Mouse (Mus musculus) myocyte (in vitro differentiated cells): ENCODE measurements around the gene Nccrp1. TPM values are rescaled to one million over a fixed set of nuclear protein-coding genes. Genes with fewer than 3 reads are reported as not detected.
"Not testable (repeated sequence)": the region's sequence is repeated elsewhere in the genome, so short reads cannot be mapped to it uniquely, and the experiment has no call there.

Source experiments
- H3K27me3 ChIP-seq: one replicate; pipeline ENCODE4 v1.6.1; 2011; ENCODE audit not compliant: control insufficient read depth, insufficient read depth, insufficient read length
- H3K36me3 ChIP-seq: one replicate; pipeline ENCODE4 v1.6.1; 2011; ENCODE audit not compliant: control insufficient read depth, insufficient read depth
- H3K4me2 ChIP-seq: one replicate; pipeline ENCODE4 v1.6.1; 2011; ENCODE audit warnings: low read depth, control low read depth
- H3K4me3 ChIP-seq: one replicate; pipeline ENCODE4 v1.5.1; 2011; ENCODE audit warnings: mild to moderate bottlenecking, control low read depth, moderate library complexity
- H3K79me2 ChIP-seq: one replicate; pipeline ENCODE4 v1.6.1; 2011; ENCODE audit not compliant: control insufficient read depth, insufficient read depth
- H3ac ChIP-seq: one replicate; pipeline ENCODE4 v1.6.1; 2011; ENCODE audit not compliant: control insufficient read depth, insufficient read length
- CEBPB ChIP-seq: IDR thresholded peaks from 2 replicates; pipeline ENCODE4 v1.6.1; 2011; ENCODE audit warnings: mild to moderate bottlenecking, moderate library complexity; ENCODE audit not compliant: poor library complexity, insufficient read depth, severe bottlenecking
- E2F4 ChIP-seq: IDR thresholded peaks from one replicate; pipeline ENCODE4 v1.6.1; 2011; ENCODE audit warnings: mild to moderate bottlenecking, control low read depth, moderate library complexity; ENCODE audit not compliant: insufficient read depth
- MAX ChIP-seq: IDR thresholded peaks from one replicate; pipeline ENCODE4 v1.6.1; 2011; ENCODE audit warnings: low read depth, mild to moderate bottlenecking, control low read depth
- MYOD1 ChIP-seq, 3 experiments: IDR thresholded peaks; one replicate each; pipeline ENCODE4 v1.6.1; 2011; ENCODE audit warnings: control low read depth in 2 of 3, low read depth in 2 of 3, mild to moderate bottlenecking in 2 of 3, moderate library complexity in 1 of 3; ENCODE audit not compliant: insufficient read length in 2 of 3, control insufficient read depth in 1 of 3
- MYOG ChIP-seq, 3 experiments: IDR thresholded peaks; one replicate each; pipeline ENCODE4 v1.6.1; 2011; ENCODE audit warnings: control low read depth in 2 of 3, low read depth in 2 of 3, mild to moderate bottlenecking in 2 of 3; ENCODE audit not compliant: insufficient read length in 2 of 3, control insufficient read depth in 1 of 3, insufficient read depth in 1 of 3
- POLR2A ChIP-seq: IDR thresholded peaks from one replicate; pipeline ENCODE4 v1.6.1; 2011; ENCODE audit warnings: low read depth, mild to moderate bottlenecking, control low read depth, moderate library complexity; ENCODE audit not compliant: insufficient read length
- POLR2AphosphoS2 ChIP-seq: IDR thresholded peaks from one replicate; pipeline ENCODE4 v1.6.1; 2011; ENCODE audit warnings: low read depth, control low read depth; ENCODE audit not compliant: insufficient read length
- REST ChIP-seq: IDR thresholded peaks from one replicate; pipeline ENCODE4 v1.6.1; 2011; ENCODE audit warnings: mild to moderate bottlenecking, control low read depth, moderate library complexity; ENCODE audit not compliant: insufficient read depth, insufficient read length
- SRF ChIP-seq: IDR thresholded peaks from one replicate; pipeline ENCODE4 v1.6.1; 2011; ENCODE audit warnings: low read depth; ENCODE audit not compliant: control insufficient read depth, insufficient read length
- TCF12 ChIP-seq: IDR thresholded peaks from one replicate; pipeline ENCODE4 v1.6.1; 2011; ENCODE audit warnings: mild to moderate bottlenecking, control low read depth; ENCODE audit not compliant: poor library complexity, insufficient read depth, severe bottlenecking
- TCF3 ChIP-seq: IDR thresholded peaks from one replicate; pipeline ENCODE4 v1.6.1; 2011; ENCODE audit warnings: low read depth, control low read depth; ENCODE audit not compliant: insufficient read length
- USF1 ChIP-seq: IDR thresholded peaks from one replicate; pipeline ENCODE4 v1.6.1; 2011; ENCODE audit warnings: low read depth, mild to moderate bottlenecking, control low read depth, moderate library complexity
- polyA plus RNA-seq: library from polyadenylated mRNA; unstranded; fragments of >200 nt; fragmentation: generic; extraction: Trizol; gene quantifications from one replicate; pipeline ENCODE4 v1.2.1, GENCODE M21; 2012; ENCODE audit warnings: missing spikeins

The Nccrp1 gene
- polyA plus RNA-seq, 1 experiment, result 0.07 TPM

- Histone ChIP-seq H3K4me3 (no peak overlapping the region), H3K4me2 (no peak overlapping the region), H3K36me3 (no peaks in the 10 kb centered on the region), H3K27me3 (peaks cover 38% of the 10 kb centered on the region), H3K79me2 (no peaks in the 10 kb centered on the region), H3ac (no peak overlapping the region)
- TF ChIP-seq CEBPB (no peak), POLR2AphosphoS2 (no peak), REST (no peak), TCF3 (no peak)
Measured at GRCm38 (mm10) chr7:28545891-28546210, 1.2 kb downstream of the Nccrp1 start.

- Histone ChIP-seq H3K79me2 (no peaks in the 10 kb centered on the region), H3K27me3 (peaks cover 38% of the 10 kb centered on the region), H3K4me3 (no peak overlapping the region), H3K36me3 (no peaks in the 10 kb centered on the region), H3ac (no peak overlapping the region), H3K4me2 (no peak overlapping the region)
- TF ChIP-seq TCF3 (no peak), MYOD1 (IDR thresholded peaks at IDR 0.05; ENCODE audit: control insufficient read depth in 1 of 3, insufficient read length in 2 of 3, low read depth in 2 of 3) (no peak), TCF12 (no peak), MAX (no peak), REST (no peak), MYOG (IDR thresholded peaks at IDR 0.05; ENCODE audit: control insufficient read depth in 1 of 3, insufficient read depth in 1 of 3, insufficient read length in 2 of 3, low read depth in 2 of 3) (no peak), E2F4 (no peak), POLR2A (no peak), CEBPB (no peak), USF1 (no peak), POLR2AphosphoS2 (no peak)
Measured at GRCm38 (mm10) chr7:28545048-28545890, 1.8 kb downstream of the Nccrp1 start.

- Histone ChIP-seq H3K4me2 (no peak overlapping the region), H3ac (no peak overlapping the region), H3K79me2 (no peaks in the 10 kb centered on the region), H3K36me3 (no peaks in the 10 kb centered on the region), H3K27me3 (peaks cover 38% of the 10 kb centered on the region), H3K4me3 (no peak overlapping the region)
- no peak for TF ChIP-seq POLR2A
Measured at GRCm38 (mm10) chr7:28544051-28544601, 2.9 kb downstream of the Nccrp1 start.

GRCm38 (mm10) chr7:28540526-28540925, 6.5 kb downstream of the Nccrp1 start, which contains the start of gene Sycn:
Gene Sycn (plus strand): TSS chr7:28540885.
- H3K4me3 ChIP-seq, result no peak within 1 kb of the TSS
- TF ChIP-seq POLR2AphosphoS2 (no peak), MYOG (IDR thresholded peaks at IDR 0.05; ENCODE audit: control insufficient read depth in 1 of 3, insufficient read depth in 1 of 3, insufficient read length in 2 of 3, low read depth in 2 of 3) (no peak), REST (no peak), MAX (no peak), POLR2A (no peak), E2F4 (no peak), CEBPB (no peak), TCF12 (no peak), MYOD1 (IDR thresholded peaks at IDR 0.05; ENCODE audit: control insufficient read depth in 1 of 3, insufficient read length in 2 of 3, low read depth in 2 of 3) (no peak), USF1 (no peak), TCF3 (no peak), SRF (no peak)
- H3K4me2 ChIP-seq, result no peak within 1 kb of the TSS
- H3ac ChIP-seq, result no peak within 1 kb of the TSS
- H3K79me2 ChIP-seq, result no peaks in the 10 kb centered on the region
- H3K36me3 ChIP-seq, result no peaks in the 10 kb centered on the region
- H3K27me3 ChIP-seq, result peaks cover 25% of the 10 kb centered on the region

- not testable (repeated sequence) for H3K36me3 ChIP-seq, H3ac ChIP-seq, H3K4me2 ChIP-seq, H3K79me2 ChIP-seq, H3K4me3 ChIP-seq, H3K27me3 ChIP-seq
Measured at GRCm38 (mm10) chr7:28538886-28539285, 8.2 kb downstream of the Nccrp1 start.

- no peaks in the 10 kb centered on the region for H3K36me3 ChIP-seq
- H3K4me2 ChIP-seq, result no peak overlapping the region
- no peak overlapping the region for H3K4me3 ChIP-seq
- H3ac ChIP-seq, result no peak overlapping the region
- H3K79me2 ChIP-seq, result no peaks in the 10 kb centered on the region
- peaks cover 22% of the 10 kb centered on the region for H3K27me3 ChIP-seq
- TF ChIP-seq USF1, result no peak
- no peak for TF ChIP-seq SRF
- TF ChIP-seq MYOD1 (IDR thresholded peaks at IDR 0.05; ENCODE audit: control insufficient read depth in 1 of 3, insufficient read length in 2 of 3, low read depth in 2 of 3), result no peak
- no peak for TF ChIP-seq MYOG (IDR thresholded peaks at IDR 0.05; ENCODE audit: control insufficient read depth in 1 of 3, insufficient read depth in 1 of 3, insufficient read length in 2 of 3, low read depth in 2 of 3)
- TF ChIP-seq E2F4, result no peak
- TF ChIP-seq TCF3, result no peak
- no peak for TF ChIP-seq REST
- TF ChIP-seq POLR2AphosphoS2, result no peak
- no peak for TF ChIP-seq TCF12
- no peak for TF ChIP-seq MAX
- TF ChIP-seq CEBPB, result no peak
- TF ChIP-seq POLR2A, result no peak
Measured at GRCm38 (mm10) chr7:28532005-28532404, 15.0 kb downstream of the Nccrp1 start.
